Mouse (Mus musculus) liver (tissue): ENCODE results near the gene Zfp598.

Source experiments
- DNase-seq: peaks from one replicate; pipeline ENCODE4 v3.0.0-alpha.2; 2020; ENCODE audit warnings: mixed read lengths

Gene Zfp598

DNA sequence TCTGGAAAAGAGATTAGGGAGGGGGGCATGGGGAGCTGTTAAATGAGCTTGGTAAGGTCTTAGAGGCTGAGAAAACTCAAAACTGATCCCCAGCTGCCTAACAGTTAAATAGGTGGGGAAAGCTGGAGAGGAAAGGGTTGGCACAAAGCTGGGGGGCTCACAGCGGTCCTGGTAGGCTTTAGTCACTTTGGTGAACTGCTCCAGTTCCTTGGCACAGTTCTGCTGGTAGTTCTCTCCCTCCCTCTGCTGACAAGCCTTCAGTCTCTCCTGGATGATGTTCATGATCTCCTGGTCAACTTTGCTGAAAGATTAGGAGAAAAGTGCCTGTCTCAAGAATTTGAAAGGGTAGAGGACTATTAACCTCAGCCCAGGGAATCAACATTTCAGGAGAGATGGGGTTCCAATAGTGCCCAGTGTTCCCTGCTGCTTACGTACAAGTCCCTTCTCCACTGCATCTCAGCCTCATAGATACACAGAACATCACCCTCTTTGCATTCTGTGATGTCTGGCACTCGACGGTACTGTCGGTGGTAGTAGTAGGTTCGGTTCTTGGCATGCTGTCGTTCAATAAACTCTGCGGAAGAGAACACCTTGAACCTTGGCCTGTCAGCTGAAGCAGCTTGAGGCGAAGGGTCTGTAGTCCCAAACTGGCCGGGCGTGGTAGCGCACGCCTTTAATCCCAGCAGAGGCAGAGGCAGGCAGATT lies 52.9 kb downstream of the Zfp598 start:
- DNase-seq: peak; percentile 26

DNA sequence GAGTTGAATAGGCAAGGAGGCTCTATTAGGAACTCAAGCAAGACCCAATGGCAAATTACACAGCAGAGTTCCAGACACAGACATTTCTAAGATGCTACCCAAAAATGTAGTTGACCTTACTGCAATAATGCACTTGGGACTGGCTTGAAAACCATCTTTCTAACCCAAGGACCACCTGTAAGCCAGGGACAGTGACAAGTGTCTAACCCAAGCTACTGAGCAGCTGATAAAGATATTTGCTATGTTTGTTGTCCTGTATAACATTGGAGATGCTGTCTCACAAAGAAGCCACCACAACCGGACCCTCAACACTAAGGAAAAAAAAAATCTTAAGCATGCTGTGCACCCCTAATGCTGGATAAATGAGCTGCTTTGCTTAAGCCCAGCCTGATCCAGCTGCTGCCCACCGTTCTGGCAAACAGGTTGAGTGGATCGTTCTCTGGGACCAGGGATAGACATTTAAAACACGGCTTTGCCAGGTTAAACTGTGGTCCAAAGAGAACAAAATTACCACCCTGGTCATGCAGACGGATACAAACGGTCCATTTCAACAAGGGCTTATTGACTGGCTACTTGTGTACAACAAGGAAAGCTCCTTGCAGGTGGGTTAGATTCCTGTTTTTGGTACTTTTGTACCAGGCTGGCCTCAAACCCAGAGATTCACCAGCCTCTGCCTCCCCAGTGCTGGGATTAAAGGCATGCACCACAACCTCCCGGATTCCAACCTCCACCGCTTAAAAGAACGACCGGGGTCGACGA lies 53.8 kb downstream of the Zfp598 start:
- DNase-seq: no peak

DNA sequence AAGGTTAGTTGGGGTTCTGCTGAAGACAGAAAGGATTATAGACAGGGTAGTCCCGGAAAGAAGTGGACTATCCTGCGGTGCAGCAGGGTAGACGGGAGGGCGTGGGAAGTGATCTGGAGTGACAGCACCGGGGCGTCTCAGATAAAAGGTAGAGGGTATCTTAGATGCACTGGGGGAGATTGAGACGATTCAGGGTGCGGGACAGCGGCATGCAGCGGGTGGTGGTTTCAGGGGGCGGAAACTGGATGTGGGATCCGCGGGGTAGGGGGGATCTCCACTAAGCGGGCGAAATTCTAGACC lies 54.3 kb downstream of the Zfp598 start:
- peak; percentile 73 for DNase-seq

DNA sequence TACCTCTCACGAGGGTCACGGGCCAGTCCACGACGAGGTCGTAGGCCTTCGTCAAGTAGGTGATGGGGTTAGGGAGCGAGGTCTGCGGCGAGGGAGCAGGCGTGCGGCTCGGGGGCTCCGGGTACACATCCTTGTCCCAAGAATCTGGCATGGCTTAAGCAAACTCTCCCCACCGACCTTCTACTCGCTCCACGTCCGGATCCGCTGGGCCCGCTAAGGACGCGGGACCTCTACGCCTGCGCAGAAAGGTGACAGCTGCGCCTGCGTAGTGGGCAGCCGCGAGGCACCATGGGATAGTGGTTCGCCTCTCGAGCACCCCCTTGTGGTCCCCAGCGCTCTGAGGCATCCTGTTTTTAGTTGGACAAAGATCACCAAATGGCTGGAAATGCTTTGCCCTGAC lies 54.7 kb downstream of the Zfp598 start, which contains the start of gene Ndufb10:
Ndufb10 (minus strand) TSS at position 295 of the 400 bp plus-strand sequence.
- DNase-seq: peak; percentile 98

DNA sequence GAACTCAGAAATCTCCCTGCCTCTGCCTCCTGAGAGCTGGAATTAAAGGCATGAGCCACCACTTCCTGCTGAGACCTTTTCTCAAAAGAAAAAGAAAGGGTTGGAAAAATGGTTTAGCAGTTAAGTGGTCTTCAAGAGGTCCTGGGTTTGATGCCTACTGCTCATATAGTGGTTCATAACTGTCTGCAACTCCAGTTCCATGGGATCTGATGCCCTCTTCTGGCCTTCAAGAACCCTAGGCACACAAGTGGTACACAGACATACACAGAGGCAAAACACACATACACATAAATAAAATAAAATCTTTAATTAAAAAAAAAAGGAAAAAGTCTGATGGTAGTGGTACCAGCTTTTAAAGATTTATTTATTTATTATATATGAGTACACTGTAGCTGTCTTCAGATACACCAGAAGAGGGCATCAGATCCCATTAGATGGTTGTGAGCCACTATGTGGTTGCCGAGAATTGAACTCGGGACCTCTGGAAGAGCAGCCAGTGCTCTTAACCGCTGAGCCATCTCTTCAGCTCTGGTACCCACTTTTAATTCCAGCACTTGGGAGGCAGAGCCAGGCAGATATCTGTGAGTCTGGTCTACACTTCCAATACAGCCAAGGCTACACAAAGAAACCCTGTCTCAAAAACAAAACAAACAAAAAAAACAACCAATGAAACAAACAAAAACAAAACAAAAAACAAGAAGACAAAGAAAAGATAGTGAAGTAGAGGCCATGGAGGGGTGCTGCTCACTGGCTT lies 56.3 kb downstream of the Zfp598 start:
- no peak for DNase-seq

DNA sequence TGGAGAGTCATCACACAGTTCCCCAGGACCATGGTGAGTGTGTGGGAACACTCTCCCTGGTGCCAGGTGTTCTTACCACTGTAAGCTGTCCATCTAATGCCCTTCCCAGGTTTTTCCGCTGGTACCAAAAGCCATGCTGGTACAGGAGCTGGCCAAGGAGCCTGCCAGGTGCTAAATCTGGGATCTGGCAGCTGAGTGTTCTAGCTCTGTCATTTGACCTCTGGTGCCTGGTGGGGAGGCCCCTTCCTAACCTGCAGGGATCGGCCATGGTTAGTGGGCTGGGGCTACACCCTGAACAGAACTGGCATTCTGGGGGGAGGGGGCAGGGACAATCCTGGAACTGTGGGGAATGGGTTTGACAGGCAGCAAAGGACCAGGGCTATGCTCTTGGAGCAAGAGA lies 58.1 kb downstream of the Zfp598 start, which contains the start of gene Rpl3l:
Rpl3l (plus strand) TSS at position 203 of the 400 bp plus-strand sequence.
- DNase-seq: no peak

DNA sequence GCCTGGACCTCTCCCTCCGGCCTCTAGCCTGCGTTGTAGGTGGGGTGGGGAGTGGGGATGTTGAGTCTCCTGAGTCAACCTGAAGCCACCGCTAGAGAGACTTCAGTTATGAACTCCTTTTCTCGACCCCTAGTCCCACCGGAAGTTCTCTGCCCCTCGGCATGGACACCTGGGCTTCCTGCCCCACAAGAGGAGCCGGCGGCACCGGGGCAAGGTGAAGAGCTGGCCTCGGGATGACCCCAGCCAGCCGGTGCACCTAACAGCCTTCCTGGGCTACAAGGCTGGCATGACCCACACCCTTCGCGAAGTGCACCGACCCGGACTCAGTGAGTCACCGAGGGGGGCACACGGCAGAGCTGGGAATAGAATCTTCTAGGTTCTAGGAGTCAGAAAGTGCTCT lies 58.7 kb downstream of the Zfp598 start:
- DNase-seq: no peak

DNA sequence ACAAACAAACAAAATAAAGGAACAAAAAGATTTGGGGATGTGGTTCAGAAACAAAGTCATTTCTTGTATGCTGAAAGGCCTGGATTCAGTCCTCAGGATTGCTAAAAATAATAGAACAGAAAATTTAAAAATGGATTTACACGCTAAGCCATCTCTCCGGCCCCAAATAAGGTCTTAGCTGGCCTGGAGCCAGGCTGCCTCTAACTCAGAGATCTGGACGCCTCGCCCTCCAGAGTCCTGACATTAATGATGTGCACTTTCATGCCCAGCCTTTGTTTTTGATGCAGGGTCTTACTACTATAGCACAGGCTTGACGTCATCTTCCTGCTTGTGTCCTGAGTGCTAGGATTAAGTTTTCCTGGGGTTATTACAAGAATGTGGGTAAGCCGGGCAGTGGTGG lies 59.6 kb downstream of the Zfp598 start:
- DNase-seq: no peak

DNA sequence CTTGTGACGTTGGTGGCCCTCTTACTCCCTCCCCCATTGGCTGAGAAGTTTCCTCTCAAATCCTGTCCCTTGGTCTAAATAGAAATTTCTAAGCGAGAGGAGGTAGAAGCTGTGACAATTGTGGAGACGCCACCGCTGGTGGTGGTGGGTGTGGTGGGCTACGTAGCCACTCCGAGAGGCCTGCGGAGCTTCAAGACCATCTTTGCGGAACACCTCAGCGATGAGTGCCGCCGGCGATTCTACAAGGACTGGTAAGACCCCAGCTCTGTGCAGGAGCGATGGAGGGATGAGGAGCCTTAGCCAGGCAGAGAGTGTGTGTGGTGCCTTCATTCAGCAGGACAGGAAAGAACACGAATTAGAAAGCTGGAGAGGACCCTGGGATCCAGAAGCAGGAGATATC lies 61.3 kb downstream of the Zfp598 start:
- no peak for DNase-seq
